Mouse (Mus musculus): ENCODE data around the gene Pum1.

Gene Pum1

GRCm38 (mm10) chr4:130819806-130820205, 156.7 kb downstream of the Pum1 start:
- no peak for DNase-seq (ENCODE audit: low spot score)

GRCm38 (mm10) chr4:130820594-130821255, 157.6 kb downstream of the Pum1 start:
- DNase-seq (ENCODE audit: low spot score): no peak

GRCm38 (mm10) chr4:130828851-130829673, 165.9 kb downstream of the Pum1 start:
- DNase-seq (ENCODE audit: low spot score): peak; percentile 4

Measured in c-Kit-positive CD71-positive TER-119-positive erythroid progenitor cells, embryonic 14.5 days (primary cell).